Mouse (Mus musculus) testis, adult 2 months (tissue): Measurements from ENCODE around the gene AC109138.7.

Experiments
- CTCF ChIP-seq: fragments of 200-500 bp; IDR thresholded peaks from 2 replicates; pipeline ENCODE4 v1.5.1; 2012; ENCODE audit warnings: low read depth, mild to moderate bottlenecking, inconsistent platforms, low read length, moderate library complexity; ENCODE audit not compliant: control insufficient read depth, insufficient read depth, insufficient replicate concordance
- POLR2A ChIP-seq: fragments of 200-500 bp; IDR thresholded peaks from 2 replicates; pipeline ENCODE4 v1.6.1; 2012; ENCODE audit warnings: low read depth, mild to moderate bottlenecking, inconsistent platforms, low read length, moderate library complexity; ENCODE audit not compliant: control insufficient read depth

GRCm38 (mm10) chr19:4208563-4208962, 5.6 kb upstream of the AC109138.7 start:
- TF ChIP-seq CTCF = no peak
- TF ChIP-seq POLR2A = no peak
